Mouse (Mus musculus): ENCODE results near the gene Tspan10.

- TF ChIP-seq CTCF (IDR thresholded peaks at IDR 0.05; ENCODE audit: low read depth) (no peak), EP300 (IDR thresholded peaks at IDR 0.05; ENCODE audit: low read depth) (no peak)
These were observed 41.0 kb downstream of the Tspan10 start for GRCm38 (mm10) chr11:120483448-120483934.
